Mouse (Mus musculus): ENCODE measurements around the gene Ppp1r3g.
A peak's percentile ranks its signal among the peaks of the same experiment; 100 is the strongest.

The Ppp1r3g gene

GRCm38 (mm10) chr13:35995696-35996426 lies 37.2 kb downstream of the Ppp1r3g start:
- no peak for DNase-seq

DNA sequence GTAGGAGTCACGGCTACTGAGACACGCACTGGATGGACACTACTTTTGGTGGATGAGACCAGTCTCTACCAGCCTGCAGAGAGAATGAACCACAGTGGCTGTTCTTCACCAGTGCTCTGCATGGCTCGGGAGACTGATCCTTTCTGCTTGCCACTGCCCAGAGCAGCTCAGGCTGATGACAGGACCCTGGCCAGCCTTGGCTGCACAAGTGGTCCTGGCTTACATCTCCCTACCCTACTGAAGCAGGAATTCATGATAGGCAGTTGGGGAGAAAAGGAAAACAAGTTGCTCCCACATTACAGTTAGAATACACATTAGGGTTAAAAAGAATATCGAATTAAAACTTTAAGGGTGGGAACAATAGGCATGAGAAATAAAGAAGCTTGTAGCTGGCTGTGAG lies 39.0 kb downstream of the Ppp1r3g start:
- no peak for DNase-seq

GRCm38 (mm10) chr13:36000798-36001197 lies 42.2 kb downstream of the Ppp1r3g start:
- DNase-seq, result no peak

DNA sequence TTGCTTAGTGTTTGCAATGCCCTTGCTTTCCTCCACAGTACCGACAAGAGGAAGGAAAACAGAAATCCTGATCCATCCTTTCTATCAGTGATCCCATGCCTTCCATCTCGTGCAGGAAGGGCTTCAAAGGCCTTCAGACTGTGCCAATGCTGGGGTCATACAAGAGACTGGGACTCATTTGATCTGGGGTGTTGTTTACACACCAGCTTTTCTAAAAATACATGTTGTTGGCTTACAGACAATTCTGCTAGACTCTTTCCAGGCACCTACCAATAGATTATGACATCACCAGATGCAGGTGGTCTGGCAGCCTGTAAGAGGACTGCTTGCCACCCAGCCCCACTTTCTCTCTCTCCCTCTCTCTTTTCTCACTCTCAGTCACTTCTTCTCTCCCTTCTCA lies 51.3 kb downstream of the Ppp1r3g start:
- no peak for DNase-seq

DNA sequence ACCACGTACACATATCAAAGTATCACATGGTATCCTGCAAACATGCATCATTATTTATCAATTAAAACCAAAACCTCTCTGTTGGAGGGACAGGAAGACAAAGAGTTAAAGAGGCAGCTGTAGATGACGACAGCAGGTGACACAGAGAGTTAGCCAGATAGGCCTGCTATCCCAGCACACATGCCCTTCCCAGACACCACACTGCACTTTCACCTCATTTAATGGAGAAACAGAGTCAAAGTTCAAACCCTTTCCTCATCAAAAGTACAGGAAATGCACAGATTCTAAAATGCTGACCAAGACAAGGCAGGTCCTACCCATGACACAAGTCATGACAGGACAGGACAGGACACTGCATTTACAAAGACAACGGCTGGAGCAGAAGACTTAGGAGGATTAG lies 57.0 kb downstream of the Ppp1r3g start:
- no peak for DNase-seq

DNA sequence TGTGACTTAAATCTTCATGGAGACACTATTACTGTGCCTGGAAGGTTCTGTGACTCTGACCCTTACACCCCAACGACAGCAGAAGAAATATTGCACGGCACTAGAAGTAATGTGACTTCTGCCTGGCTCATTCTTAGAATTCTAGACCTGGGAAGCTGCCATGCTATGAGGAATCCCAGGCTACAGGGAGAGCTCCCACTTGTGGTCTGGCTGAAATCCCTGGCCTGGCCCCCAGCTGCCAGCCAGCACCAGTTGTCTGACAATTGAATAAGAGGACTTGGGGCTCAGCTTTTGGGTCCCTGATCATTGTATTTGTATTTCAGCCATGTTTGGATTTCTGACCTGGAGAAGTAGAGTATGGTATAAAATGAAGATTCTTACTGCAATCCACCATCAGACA lies 59.4 kb downstream of the Ppp1r3g start:
- no peak for DNase-seq

DNA sequence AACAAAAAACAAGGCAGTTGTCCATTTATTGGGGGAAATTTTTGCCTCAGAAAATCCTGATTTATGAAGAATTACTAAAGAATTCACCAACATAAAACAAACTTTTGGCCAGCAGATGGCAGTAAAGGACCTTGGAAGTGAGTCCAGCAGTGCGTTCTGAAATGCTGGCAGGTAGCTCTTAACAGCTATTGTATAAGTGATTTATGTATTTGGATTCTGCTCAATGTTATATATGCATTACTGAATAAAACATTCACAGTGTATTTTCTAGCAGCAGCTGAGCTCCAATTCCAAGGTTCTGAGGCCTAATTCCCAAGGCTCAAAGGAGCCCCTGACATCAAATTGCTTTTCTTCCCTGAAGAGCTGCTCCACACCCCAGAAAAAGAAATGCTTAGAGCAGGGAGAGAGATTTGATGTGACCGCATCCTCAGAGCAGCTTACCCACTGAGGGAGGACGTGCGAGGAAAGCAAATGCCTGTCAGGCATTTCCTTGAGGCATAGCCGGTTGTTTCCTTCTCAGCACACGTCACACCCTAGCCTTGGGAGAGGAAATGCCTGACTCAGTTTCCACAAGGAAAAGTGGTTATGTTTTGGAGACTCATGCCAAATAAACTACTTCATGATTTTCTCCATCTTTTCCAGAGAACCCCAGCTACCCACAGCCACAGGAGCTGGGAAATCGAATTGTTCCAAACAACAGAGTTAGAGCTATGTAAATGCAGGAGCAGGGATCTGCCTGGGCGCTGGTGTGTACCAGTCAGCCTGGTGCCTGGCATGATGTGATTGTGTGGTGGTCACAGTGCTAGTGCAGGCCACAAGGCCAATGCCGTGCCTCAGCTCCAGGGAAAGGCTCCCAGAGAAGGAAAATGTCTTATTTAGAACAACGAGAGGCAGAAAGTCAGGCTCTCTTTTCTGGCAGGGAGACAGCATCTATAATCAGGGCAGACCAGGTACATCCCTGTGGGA lies 61.0 kb downstream of the Ppp1r3g start:
- DNase-seq, result peak; percentile 90
